Mouse (Mus musculus) NIH3T3 (cell line): ENCODE data around the gene Kctd21.
A peak's percentile ranks its signal among the peaks of the same experiment; 100 is the strongest.

Source experiments
- DNase-seq: peaks from one replicate; pipeline ENCODE4 v3.0.0-alpha.2; 2012; ENCODE audit warnings: low read depth

Kctd21 gene

DNA sequence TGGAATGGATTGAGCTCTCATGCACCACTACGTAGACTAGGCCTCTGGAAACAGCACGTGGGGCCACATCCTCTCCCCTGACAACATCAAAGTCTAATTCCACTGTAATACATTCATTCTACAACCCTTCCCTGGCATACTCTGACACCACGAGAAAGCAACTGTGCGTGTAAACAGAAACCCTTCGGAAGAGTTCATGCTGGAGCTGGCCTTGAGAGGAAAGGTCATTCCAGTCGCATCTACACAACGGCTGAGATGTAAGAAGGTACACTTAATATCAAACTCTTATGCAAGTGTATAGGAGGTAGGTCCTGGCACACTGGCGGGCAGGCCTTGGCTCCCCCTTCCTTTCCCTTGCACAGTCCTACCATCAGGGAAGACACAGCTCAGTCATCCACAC is 7.8 kb upstream of the Kctd21 start:
- no peak for DNase-seq

DNA sequence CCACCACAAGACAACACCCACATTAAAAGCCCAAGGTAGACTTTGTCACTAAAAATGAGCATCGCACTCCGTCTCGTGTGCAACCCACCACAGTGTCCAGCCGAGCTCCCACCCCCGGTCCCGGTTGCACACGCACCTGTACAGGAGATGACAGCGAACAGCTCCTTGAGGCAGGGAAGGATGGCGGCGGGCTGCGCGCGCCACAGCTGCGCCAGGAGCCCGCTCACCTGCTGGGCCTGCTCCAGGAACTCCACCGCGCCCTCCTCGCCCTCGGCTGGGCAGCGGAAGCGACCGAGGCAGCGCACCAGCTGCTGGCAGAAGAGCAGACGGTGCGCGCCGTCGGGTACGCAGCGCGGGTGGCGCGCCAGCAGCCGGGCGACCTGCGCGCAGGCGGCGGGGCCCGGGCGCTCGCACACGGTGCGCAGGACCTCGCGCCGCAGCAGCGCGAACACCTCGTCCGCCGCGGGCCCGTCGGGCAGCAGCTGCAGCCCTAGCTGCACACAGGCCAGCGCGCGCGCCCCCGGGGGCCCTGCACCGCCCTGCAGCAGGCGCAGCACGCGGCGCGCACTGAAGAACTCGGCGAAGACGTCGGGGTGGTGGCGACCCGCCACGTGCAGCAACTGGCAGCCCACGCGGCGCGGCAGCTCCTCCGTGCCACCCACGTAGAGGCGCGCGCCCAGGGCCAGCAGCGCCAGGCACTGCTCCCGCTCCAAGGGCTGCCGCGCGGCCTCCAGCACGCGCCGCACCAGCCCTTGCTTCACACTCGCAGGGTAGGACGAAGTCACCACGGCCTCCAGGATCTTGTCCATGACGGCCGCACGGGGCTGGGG is 6.8 kb upstream of the Kctd21 start:
- DNase-seq, result no peak

- DNase-seq, result no peak
These were observed 4.8 kb upstream of the Kctd21 start for GRCm38 (mm10) chr7:97327376-97327775.

DNA sequence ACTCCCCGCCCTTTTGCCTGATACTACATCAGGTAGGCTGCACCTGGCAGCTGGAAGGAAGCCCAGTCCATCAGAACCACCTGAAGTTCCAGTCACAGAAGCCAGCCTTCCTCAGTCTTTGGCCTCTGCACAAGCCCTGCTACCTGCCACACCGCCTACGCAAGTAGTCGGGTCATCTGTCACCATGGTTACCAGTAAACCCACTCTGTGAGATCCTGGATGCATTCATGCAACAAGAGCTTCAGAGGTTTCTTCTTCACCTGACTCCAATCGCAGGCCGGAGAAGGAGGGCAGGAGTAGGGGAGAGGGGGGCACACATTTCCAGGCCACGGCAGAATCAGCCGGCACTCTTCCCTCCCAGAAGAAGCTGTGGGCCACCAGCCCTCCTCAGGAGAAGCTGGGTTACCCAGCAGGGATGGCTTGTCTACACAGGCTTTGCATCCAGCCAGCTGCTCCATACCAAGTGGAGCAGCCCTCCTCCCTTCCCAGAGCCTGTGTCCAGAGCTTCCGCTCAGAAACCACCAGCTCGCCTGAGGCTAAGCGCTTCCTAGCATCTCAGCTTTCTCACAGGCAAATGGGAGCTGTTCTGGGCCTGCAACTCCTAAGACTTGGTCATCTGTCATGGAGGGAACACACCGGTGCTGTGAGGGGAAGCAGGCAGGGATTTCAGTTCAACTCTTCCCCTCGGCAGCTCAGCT is 3.1 kb upstream of the Kctd21 start:
- no peak for DNase-seq

DNA sequence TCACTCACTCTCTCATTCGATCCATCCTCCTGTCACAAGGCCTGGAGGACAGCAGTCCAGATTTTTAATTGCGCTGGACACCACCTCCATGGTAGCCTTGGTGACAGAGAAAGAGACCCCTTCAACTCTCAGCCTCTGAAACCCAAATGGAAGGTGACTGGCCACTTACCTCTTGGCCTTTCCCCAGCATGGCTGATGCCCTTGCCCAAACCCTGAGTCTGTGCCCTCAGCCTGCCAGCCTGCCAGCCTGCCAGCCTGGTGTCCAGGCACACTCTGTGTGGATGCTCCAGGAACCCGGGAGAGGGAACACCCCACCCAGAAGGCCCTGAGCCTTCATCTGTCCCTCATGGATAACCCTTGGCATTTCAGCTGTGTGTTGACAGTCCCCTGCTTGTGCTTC is 2.5 kb upstream of the Kctd21 start:
- no peak for DNase-seq

- no peak for DNase-seq
These were observed 1.0 kb upstream of the Kctd21 start for GRCm38 (mm10) chr7:97330931-97331645.

GRCm38 (mm10) chr7:97332667-97333041 is 527 bp downstream of the Kctd21 start:
- DNase-seq, result peak; percentile 53

- no peak for DNase-seq
These were observed 1.2 kb downstream of the Kctd21 start for GRCm38 (mm10) chr7:97333113-97333898.

- DNase-seq, result no peak
These were observed 2.3 kb downstream of the Kctd21 start for GRCm38 (mm10) chr7:97334406-97334805.

DNA sequence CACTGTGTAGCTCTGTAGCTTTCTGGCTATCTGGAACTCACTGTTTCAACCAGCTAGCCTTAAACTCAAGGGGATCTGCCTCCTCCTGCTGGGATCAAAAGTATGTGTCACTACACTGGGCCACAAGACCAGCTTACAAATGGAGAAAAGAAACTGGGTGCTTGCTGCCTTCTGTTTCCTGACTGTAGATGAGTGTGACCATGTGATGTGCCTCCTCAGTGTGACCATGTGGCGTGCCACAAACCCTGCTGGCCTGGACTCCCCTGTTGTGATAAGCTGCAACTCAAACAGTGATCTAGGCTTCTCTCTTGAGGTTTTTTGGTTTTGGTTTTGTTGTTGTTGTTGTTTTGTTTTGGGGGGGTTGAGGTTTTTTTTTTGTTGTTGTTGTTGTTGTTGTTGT is 4.6 kb downstream of the Kctd21 start:
- no peak for DNase-seq

GRCm38 (mm10) chr7:97338593-97338992 is 6.5 kb downstream of the Kctd21 start:
- DNase-seq, result no peak

DNA sequence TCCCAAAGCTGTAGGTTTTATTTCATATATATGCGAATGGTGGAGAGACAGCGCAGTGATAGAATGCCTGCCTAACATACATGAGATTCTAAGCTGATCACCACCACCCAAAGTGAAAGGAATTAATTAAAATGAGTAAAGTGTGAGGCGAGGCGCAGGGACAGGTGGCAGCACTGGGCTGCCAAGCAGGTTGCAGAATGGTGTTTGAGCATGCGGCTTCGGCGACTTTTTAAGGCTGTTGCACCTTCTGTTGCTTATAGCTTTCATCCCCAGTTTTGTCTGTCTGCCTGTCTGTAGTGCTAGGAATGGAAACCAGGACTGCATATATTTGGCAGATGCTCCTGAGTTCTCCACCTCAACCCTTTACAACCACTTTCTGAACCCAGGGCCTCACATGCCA is 7.5 kb downstream of the Kctd21 start:
- DNase-seq, result no peak

DNA sequence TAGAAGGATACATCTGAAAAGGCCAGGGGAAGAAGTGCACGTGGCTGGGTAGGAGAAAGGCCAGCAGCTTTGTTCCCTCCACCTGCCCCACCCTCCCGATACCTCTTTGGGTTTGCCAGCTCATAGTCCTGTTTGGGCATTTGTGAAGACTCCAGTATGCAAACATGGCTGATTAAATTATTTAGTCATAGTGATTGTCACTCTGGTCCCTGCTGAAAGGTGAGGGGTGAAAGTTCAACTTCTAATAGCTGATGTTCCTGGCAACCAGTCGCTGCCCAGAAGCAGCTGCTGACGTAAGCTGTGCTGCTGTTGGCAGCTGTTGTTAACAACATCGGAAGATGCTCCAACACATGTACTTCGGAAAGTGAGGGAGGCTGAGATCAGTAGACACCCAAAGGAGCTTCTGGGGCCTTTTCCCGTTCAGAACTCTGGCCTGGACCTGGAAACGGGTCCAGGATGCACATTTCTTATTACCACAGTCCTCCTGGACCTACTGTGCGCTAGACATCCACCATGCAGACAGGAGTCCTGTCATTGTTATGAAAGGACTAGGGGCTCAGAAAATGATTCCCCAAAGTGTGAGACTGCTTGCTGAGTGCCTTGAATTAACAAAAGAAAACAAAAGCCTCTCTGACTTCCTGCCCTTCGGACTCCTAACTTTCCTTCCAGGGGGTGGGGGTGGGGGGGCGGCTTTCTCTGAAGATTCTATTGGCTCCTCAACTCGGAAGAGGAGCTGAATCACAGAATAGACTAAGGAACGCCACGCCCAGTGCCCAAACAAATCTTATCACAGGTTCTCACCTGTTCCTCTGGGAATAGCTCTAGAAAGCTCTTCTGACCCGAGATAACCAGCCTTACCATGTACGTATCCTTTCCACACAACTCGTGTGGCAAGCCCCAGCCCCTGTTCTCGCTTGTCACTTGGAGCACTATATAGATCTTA is 9.1 kb downstream of the Kctd21 start:
- no peak for DNase-seq

- no peak for DNase-seq
These were observed 10.8 kb downstream of the Kctd21 start for GRCm38 (mm10) chr7:97342961-97343360.

DNA sequence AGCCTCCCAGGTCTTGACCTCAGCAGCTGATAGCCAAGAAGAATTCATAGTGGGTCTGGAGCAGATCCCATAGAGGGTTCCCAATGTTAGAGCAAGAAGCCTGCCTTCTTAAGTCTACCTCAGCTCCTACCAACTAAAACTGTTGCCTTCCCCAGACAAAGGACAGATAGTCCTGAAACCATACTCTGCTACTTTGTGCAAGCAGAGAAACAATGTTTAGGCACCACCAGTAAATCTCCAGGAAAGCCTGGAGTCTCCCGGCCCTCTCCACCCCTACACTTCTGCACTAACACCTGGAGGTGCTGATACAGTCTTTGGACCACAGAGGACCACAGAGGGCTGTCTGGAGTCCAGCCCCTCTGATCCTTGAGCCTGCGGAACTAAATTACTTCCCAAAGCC is 12.5 kb downstream of the Kctd21 start:
- DNase-seq, result no peak

DNA sequence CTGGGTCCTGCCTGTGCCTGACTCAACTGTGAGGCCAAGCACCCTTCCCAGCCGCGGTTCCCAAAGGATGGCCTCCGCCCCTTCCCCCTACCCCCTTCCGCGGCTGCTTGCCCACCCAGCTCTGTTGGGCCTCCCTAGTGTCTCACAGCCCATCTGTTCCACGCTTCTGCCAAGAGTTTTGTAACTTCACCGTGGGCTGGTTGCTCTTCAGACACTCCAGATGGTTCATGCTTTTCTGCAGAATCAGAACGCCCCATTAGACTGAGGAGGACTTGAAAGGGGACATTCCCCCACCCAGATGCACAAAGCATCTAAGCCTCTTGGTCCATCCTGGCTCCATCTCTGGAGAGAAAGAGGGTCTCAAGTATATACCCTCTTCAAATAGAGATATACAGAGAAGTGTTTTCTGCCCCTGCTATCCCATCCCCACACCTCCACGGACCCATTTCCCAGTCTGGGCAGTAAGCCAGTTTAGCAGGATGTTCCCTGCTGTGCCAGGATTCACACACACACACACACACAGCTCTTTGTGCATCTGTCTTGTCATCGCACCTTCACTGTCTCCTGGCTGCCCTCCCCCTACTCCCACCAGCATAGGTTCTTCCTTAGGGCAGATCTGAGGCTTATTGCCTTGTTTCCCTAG is 13.2 kb downstream of the Kctd21 start:
- DNase-seq, result no peak

DNA sequence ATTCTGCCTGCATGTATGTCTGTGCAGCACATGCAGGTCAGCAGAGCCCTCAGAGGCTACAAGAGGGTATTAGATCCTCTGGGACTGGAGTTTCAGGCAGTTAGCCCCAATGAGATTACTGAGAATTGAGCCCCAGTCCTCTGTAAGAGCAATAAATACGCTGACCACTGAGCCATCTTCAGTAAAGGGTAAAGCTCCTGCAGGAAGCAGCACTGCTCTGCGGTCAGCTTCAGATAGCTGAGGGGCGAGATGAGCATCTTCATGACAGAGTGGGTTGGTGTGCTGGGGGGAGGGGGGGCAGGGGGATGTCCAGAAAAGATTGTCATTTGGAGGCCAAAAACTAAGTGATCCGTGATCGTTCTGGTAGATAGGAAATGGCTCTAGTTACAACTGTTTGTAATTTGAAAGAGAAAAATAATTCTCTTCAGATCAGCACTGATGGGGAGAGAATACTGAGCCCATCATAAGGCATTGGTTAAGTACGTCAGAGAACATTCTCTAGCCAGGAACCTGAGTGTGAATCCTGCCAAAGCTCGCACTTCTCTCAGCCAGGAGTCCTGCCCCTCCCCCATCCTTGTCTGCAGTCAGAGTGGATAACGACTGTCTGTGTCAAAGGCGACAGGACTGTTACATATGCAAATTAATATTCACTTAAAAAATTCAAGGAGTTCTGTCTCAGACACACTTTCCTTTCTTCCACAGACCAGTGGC is 14.1 kb downstream of the Kctd21 start:
- no peak for DNase-seq

GRCm38 (mm10) chr7:97346822-97347166 is 14.7 kb downstream of the Kctd21 start:
- no peak for DNase-seq

- DNase-seq, result no peak
These were observed 15.3 kb downstream of the Kctd21 start for GRCm38 (mm10) chr7:97347464-97347863.

GRCm38 (mm10) chr7:97348318-97348717 is 16.2 kb downstream of the Kctd21 start:
- DNase-seq, result no peak
